Mouse (Mus musculus) liver, adult 2 months (tissue): Measurements from ENCODE around the gene Olfr457.

Experiments used
- CTCF ChIP-seq: fragments of 200-500 bp; IDR thresholded peaks from 2 replicates; pipeline ENCODE4 v1.5.1; 2011; ENCODE audit warnings: low read depth, low read length, control low read depth
- POLR2A ChIP-seq: fragments of 200-500 bp; IDR thresholded peaks from 2 replicates; pipeline ENCODE4 v1.6.1; 2011; ENCODE audit warnings: low read length, control low read depth; ENCODE audit not compliant: insufficient read depth; ENCODE audit errors: extremely low read depth

DNA sequence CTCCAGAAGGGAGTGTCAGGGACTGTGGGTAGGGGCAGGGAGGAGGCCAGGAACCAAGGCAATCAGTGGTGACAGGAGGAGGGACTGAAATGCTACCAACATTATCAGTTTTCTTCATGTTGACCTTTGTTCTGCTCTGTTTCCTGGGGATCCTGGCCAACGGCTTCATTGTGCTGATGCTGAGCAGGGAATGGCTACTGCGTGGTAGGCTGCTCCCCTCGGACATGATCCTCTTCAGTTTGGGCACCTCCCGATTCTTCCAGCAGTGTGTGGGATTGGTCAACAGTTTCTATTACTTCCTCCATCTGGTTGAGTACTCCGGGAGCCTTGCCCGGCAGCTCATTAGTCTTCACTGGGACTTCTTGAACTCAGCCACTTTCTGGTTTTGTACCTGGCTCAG lies 41.7 kb downstream of the Olfr457 start, which contains the start of gene Tas2r126:
- TF ChIP-seq CTCF, result no peak
- no peak for TF ChIP-seq POLR2A
